Mouse (Mus musculus): ENCODE measurements around the gene AA986860. TPM values are rescaled to one million over a fixed set of nuclear protein-coding genes. Genes with fewer than 3 reads are reported as not detected.

AA986860 gene
- total RNA-seq, 2 experiments from 2014 or later = 0.66 to 0.94 TPM

DNA sequence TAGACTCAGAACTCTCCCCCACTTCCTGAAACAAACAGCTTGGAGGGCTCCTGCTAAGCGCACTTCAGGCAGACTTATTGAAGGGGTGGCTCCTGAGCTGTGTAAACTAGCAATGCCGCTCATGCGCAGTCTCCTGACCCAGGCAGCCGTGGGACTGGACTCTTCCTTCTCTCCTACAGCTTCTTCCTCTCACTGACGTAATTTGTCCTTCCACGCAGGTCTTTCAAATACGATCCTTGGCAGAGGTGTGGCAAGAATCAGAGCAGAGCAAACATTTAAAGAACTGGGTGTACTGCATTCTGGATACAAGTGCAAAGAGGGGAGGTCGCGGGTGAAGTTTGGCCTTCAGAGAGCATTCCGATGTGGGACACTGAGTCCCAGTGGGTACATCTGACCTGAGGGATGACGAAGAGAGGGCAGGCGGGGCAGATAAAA is 32.3 kb downstream of the AA986860 start:
- ATAC-seq (replicated peaks; ENCODE audit: low FRiP score, low TSS enrichment, poor library complexity, severe bottlenecking) = no peak

DNA sequence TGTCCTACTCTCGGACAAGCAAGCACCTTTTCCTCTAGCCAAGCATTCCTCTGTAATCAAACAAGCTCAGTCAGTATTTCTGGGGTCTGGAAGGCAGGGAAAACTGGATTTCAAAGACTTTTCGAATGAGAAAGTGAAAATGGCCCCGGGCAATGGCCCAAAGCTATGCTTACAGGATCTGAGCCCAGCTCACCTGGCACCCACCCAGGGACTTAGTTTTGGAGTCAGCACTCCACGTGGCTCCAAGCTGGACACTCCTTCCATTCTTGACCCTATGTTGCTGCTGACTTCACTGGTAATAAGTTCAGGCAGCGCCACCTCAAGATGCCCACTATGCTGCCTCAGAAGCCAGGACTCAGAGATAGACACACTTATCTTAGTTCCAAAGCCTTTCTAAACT is 35.3 kb downstream of the AA986860 start:
- ATAC-seq (replicated peaks; ENCODE audit: low FRiP score, low TSS enrichment, poor library complexity, severe bottlenecking) = no peak

DNA sequence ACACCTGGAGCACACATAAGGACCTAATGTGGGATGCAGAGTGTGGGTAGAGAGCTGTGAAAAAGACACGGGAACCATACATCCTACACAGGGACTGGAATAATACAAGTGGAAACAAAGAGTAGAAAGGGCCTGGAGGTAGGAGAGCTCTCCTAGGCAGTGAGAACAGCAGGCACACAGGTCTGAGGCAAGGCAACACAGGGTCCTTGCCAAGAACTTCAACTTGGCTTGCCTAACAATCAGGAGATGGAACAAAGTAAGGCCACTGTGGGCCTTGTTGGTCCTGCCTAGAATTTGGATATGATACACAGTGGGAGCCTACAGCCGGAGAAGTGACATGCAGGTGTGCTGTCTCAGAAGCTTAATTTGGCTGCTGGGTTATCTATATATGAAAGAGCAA is 38.1 kb downstream of the AA986860 start:
- ATAC-seq (replicated peaks; ENCODE audit: low FRiP score, low TSS enrichment, poor library complexity, severe bottlenecking) = no peak

DNA sequence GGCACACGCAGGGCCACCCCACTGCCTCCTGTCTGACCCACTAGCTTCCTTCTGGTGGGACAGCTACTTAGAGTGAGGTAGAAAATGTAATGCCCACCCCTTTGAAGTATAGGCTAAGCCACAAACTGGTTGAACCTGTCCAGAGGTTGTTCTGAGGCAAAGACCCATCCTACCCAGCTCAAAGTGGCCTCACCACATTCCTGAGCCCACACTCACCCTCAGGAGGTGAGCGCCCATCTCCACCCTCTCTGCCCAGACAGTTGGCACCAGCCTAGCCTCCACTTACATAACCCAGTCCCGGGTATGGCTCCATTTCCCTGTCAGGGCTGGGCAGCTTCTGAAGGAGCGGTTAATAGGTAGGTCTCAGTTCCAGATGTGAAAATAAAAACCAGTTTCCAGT is 38.7 kb downstream of the AA986860 start:
- no peak for ATAC-seq (replicated peaks; ENCODE audit: low FRiP score, low TSS enrichment, poor library complexity, severe bottlenecking)

DNA sequence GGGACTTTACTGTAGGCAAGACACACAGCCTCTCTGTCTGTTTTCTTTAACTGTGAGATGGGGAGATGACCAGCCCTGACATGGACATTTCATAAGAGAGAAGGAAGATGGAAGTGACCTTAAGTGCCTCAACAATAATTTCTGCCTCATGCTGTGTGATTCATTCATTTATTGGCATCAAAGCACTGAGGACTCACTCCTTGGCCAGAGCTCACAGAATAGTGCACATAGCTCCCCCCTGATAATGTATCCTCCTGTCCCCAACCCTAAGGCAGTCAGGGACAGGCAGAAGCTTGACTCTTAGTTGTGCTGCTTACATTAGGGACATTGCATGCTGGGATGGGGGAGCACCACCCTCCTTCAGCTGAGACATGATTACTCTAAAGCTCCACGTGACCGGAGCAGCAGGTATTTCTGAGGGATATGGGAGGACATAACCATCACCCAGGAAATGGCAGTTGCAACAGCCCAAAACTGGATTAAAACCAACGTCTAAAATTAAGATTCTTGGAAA is 39.3 kb downstream of the AA986860 start:
- ATAC-seq (replicated peaks; ENCODE audit: low FRiP score, low TSS enrichment, poor library complexity, severe bottlenecking) = no peak

DNA sequence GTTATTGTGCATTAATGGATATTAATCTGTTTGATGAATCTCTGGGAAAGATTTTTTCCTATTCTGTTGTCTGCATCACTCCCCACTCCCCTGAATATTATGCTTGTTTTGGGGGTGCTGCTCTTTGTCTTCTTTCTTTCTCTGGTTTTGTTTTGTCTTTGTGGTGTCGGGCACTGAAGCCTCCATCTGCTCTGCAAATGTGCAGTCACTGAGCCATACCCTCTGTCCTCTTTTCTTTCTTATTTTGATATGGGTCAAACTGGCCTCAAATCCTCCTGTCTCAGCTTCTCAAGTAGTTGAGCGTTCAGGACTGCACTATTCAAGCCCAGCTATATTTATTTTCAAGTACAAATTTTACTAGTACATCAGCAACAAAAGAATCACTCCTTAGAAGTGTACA is 43.5 kb downstream of the AA986860 start:
- no peak for ATAC-seq (replicated peaks; ENCODE audit: low FRiP score, low TSS enrichment, poor library complexity, severe bottlenecking)

DNA sequence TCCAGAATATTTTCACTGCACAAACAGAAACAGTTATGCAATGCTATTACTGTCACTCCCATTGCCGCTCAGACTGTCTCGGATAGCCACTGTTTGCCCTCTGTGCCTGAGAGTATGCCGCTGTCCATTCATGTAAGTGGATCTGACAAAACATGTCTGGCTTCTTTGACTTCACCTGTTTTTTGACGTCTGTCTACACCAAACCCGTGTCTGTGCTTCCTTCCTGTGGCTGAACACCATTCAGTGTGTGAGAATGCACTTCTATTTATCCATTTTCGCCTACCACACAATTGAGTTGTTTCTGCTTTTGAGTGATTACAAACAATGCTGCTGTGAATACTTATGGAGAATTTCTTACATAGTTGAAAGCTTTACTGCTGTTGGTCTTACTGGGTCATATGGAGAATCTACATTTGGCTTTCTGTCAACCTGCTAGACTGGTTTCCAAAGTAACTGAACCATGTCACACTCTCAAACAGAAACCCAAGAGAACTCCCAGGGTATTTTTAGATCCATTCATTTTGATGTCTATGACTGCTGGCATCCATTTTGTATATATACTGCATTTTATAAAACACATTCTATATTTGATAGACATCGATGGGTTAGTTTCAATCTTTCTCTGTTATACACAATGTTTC is 44.0 kb downstream of the AA986860 start:
- no peak for ATAC-seq (replicated peaks; ENCODE audit: low FRiP score, low TSS enrichment, poor library complexity, severe bottlenecking)

DNA sequence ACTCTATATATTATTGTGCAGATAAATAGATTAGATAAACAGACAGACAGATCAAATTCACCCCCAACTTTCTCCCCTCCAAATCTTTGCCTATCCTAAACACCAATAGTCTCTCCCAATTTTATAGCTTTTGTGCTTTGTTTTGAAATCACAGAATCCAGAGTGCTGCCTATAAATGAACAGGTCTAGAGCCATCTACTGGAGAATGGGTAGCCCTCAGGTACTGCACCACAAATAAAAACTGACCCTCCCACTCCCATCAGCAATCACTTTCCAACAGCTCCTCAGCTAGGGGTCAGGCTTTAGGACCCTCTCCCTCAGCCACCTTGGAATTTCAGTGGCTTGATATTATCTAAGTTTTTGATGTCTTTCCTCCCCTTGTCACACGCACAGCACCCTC is 44.9 kb downstream of the AA986860 start:
- ATAC-seq (replicated peaks; ENCODE audit: low FRiP score, low TSS enrichment, poor library complexity, severe bottlenecking) = peak; percentile 79

DNA sequence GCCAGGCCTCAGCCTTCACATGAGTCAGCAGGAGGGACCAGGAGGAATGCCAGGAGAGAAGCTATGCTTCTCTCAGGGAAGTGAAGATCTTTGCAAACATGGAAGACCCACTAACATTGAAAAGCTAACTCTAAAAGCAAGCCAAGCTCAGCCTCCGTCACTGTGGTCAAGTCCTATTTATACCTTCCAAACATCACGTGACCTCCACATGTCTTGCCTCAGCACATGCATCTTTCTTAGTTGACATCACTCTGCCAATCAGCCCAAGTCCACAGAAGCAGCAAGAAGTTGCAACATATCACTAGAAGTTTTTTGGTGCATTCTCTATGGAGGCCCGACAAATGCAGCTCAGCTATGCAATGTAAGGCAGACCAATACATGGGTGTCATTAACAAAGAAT is 48.1 kb downstream of the AA986860 start:
- ATAC-seq (replicated peaks; ENCODE audit: low FRiP score, low TSS enrichment, poor library complexity, severe bottlenecking) = no peak

DNA sequence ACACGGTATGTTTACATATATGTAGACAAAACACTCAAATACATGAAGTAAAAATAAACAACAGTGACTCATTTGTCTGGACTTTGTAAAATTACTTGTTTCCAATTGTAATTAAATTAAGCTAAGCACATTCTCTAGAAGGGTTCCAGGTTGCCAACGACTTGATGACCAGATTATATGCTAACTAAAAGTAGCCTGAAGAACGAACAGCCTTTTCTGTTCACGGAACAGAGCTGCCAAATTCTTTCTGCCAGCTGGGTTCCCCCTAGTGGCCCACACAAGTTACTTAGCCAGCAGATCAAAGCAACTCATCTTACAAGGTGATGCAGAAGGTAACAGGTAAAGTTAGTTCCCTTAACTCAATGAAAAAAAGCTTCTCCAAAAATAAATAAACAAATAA is 52.3 kb downstream of the AA986860 start:
- ATAC-seq (replicated peaks; ENCODE audit: low FRiP score, low TSS enrichment, poor library complexity, severe bottlenecking) = peak; percentile 79

DNA sequence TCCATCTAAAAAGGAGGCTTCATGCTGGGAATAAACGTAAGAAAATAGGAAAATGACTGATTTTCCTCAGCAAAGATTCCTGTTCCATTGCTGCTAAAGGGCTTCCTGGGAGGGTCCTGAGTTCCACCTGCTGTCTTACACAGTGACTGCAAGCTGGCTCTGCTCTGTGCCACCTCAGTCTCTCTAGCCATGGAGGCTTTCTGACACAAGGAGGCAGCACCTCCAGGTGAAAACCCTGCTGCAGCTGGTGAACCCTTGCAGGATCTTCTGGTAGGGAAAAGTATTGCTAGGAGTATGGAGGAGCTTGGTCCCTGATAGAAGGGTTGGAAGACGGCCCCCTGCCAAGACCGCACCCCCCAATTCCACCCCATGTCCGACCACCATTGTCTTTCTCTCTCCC is 55.2 kb downstream of the AA986860 start:
- 0 out of 2 replicates have a peak, but pooled peaks have one; percentile 59 for ATAC-seq (replicated peaks; ENCODE audit: low FRiP score, low TSS enrichment, poor library complexity, severe bottlenecking)

DNA sequence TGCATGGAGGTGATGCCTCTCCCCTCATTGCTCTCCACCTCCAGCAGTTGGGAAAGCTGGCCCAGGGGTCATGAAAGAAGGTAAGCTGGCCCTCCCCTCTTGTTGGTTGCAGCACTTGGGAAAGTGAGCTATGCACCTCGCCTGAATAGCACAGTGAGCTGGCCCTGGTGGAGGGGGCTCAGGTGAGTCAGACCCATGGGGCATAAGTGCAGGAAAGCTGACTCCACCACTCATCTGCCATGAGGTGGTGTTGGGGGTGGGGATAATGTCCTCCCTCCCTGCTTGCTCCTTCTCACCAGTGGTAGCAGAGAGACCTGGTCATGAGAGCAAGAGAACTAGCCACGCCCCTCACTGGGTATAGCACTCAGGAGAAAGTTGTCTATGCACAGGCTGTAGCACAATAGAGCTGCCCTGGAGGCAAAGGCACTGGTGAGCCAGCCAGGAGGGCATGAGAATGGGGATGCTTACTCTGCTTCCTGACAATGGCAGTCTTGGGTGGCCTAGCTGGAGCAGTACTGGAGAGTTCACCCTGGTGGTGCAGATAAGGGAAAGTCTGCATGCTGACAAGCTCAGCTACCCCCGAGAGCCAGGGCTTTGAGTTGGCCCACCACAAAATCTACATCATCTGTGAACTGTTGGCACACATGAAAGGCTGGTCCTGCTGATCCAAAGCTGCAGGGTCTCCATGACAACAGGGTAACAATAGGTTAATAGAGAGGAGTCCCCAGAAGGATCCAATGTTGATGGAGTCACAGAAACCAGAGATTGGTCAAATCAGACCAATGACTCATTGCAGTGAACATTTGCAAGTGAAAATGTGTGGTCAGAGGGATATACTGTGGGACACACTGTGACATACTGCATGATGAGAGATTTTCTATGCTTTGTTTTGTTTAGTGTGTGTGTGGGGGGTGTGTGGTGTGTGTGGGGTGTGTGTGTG is 58.0 kb downstream of the AA986860 start:
- peak; percentile 46 for ATAC-seq (replicated peaks; ENCODE audit: low FRiP score, low TSS enrichment, poor library complexity, severe bottlenecking)

Other genes with a start within 250 kb of the AA986860 start
- not detected in 2 replicates for gene Zp3r, start 102.4 kb upstream of the AA986860 start, total RNA-seq (2014; fragmentation: Nextera tagmentation)
- not detected in 2 replicates for gene Zp3r, start 102.4 kb upstream of the AA986860 start, total RNA-seq (2017)
- gene C4bp, start 70.3 kb upstream of the AA986860 start, total RNA-seq (2014; fragmentation: Nextera tagmentation) = not detected in 2 replicates
- not detected in 2 replicates for gene C4bp, start 70.3 kb upstream of the AA986860 start, total RNA-seq (2017)
- gene Gm29427, start 16.2 kb upstream of the AA986860 start, total RNA-seq (2014; fragmentation: Nextera tagmentation) = not detected in 2 replicates
- gene Gm29427, start 16.2 kb upstream of the AA986860 start, total RNA-seq (2017) = 0.19 TPM in 1 of 2 replicates, not detected in the other
- gene Yod1, start 14.6 kb upstream of the AA986860 start, total RNA-seq (2014; fragmentation: Nextera tagmentation) = 14.4 and 15.9 TPM in 2 replicates
- gene Yod1, start 14.6 kb upstream of the AA986860 start, total RNA-seq (2017) = 12.4 and 15.7 TPM in 2 replicates
- 22.6 and 26.7 TPM in 2 replicates for gene Pfkfb2, start 2.7 kb upstream of the AA986860 start, total RNA-seq (2014; fragmentation: Nextera tagmentation)
- gene Pfkfb2, start 2.7 kb upstream of the AA986860 start, total RNA-seq (2017) = 16.0 and 18.3 TPM in 2 replicates
- gene Fcamr, start 68.9 kb downstream of the AA986860 start, total RNA-seq (2014; fragmentation: Nextera tagmentation) = not detected in 2 replicates
- gene Fcamr, start 68.9 kb downstream of the AA986860 start, total RNA-seq (2017) = not detected in 2 replicates
- gene Pigr, start 94.7 kb downstream of the AA986860 start, total RNA-seq (2014; fragmentation: Nextera tagmentation) = not detected in 2 replicates
- not detected in 2 replicates for gene Pigr, start 94.7 kb downstream of the AA986860 start, total RNA-seq (2017)
- gene Fcmr, start 133.7 kb downstream of the AA986860 start, total RNA-seq (2014; fragmentation: Nextera tagmentation) = 1.1 TPM in 1 of 2 replicates, not detected in the other
- gene Fcmr, start 133.7 kb downstream of the AA986860 start, total RNA-seq (2017) = not detected in 2 replicates
- not detected in 2 replicates for gene Il24, start 155.5 kb downstream of the AA986860 start, total RNA-seq (2014; fragmentation: Nextera tagmentation)
- not detected in 2 replicates for gene Il24, start 155.5 kb downstream of the AA986860 start, total RNA-seq (2017)
- not detected in 2 replicates for gene Il20, start 179.5 kb downstream of the AA986860 start, total RNA-seq (2014; fragmentation: Nextera tagmentation)
- not detected in 2 replicates for gene Il20, start 179.5 kb downstream of the AA986860 start, total RNA-seq (2017)
- gene Il19, start 208.1 kb downstream of the AA986860 start, total RNA-seq (2014; fragmentation: Nextera tagmentation) = not detected in 2 replicates
- not detected in 2 replicates for gene Il19, start 208.1 kb downstream of the AA986860 start, total RNA-seq (2017)

Data from megakaryocyte-erythroid progenitor cell, adult 5-6 weeks (primary cell).